Mouse (Mus musculus): ENCODE data around the gene Lrrc8e.
A peak's percentile ranks its signal among the peaks of the same experiment; 100 is the strongest.
"Not testable (repeated sequence)": the region's sequence is repeated elsewhere in the genome, so short reads cannot be mapped to it uniquely, and the experiment has no call there.

Lrrc8e gene

DNA sequence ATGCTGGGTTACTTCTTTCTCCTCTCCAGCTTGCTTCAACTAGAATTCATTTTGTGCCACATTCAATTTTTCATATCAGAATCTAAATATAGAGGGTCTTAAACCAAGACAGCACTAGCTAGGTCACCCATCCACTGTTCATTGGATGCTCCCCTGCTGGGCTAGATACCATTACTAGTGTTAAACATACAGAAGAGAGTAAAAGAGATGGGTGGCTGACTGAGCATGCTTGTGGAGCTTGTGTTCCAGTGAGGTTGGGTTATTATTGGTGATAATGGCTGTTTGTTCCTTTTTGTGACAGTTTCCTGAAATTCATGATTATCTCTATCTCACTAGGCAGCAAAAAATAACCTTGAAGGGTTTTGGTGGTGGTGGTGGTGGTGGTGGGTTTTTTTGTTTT lies 4.6 kb upstream of the Lrrc8e start:
- no peak for DNase-seq

DNA sequence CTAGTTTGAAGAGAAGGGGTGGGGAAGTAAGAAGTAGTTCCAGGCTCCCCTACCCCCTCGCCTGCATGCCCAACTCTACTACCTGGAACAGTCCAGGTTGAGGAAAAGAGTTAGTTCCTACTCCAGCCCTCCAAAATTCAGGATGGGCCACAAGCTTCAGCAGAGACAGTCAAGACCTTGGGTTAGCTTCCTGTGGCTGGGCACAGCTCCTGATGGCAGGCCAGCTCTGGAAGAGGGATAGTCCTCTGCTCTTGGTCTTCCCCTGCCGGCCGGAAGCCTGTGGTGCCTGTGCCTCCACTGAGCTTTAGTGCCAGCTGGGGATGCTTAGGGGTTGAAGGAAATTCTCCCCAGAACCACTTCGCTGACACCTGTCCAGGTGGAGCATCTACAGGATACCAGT lies 304 bp upstream of the Lrrc8e start:
- peak in 1 of 2 experiments; percentile 3 for DNase-seq

DNA sequence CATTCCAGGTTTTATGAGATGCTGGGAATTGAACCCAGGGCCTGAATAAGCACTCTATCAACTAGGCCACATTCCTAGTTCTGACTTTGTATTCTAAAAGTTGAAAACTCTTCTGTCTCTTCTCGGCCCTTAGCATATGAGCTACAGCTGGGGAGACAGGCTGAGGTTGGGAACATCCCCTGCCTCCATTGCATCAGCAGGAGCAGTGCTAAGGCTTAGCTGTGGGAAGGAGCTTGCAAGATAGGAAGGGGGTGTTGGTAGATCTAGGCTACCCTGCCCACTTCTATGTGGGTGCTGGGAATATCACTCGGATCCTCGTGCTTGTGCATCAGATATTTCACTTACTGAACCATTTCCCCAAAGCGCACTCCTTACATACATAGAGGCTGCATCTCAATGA lies 1.3 kb downstream of the Lrrc8e start:
- no peak for DNase-seq

GRCm38 (mm10) chr8:4229784-4230183 lies 3.2 kb downstream of the Lrrc8e start:
- no peak for DNase-seq

DNA sequence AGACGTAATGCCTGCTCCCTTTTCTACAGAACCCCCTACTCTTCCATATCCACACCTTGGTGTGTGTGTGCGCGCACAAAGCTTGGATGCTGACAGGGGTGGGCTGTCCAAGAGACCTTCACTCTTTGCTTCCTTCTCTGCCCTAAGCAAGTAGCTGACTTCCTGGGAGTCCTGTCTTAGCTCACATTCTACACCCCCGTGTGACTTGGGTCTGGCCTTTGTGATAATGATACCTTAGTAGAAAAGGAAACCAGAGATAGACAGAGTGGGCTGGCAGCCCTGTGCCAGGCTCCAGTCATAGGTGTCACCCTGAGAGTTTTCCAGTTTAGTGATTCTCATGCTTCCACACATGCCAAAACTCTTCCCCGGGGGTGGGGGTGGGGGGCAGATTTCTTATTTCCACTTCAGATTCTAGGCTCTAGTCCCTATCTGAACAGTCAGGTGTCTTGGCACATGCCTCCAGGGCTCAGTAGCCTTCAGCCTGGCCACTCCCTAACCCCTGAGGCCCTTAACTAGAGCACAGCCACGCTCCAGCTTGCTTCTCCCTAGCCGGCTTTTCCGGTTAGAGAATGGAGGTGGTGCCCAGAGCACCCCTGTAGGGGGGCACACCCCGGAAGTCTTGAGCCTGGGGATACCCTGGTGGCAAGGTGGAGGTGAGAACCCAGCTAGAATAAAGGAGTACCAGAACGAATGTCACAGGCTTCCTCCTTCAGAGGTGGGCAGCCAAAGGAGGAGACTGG lies 4.2 kb downstream of the Lrrc8e start:
- DNase-seq, result no peak

GRCm38 (mm10) chr8:4237814-4238433 lies 11.3 kb downstream of the Lrrc8e start:
- DNase-seq, result no peak

- DNase-seq, result peak; percentile 100
Measured at GRCm38 (mm10) chr8:4238434-4239192, 12.0 kb downstream of the Lrrc8e start, which contains the start of the genes Map2k7 and Gm49320. TSS of gene Map2k7 (plus strand) at chr8:4238740. TSS of gene Gm49320 (plus strand) at chr8:4238865.

- no peak for DNase-seq
Measured at GRCm38 (mm10) chr8:4239193-4239890, 12.7 kb downstream of the Lrrc8e start.

DNA sequence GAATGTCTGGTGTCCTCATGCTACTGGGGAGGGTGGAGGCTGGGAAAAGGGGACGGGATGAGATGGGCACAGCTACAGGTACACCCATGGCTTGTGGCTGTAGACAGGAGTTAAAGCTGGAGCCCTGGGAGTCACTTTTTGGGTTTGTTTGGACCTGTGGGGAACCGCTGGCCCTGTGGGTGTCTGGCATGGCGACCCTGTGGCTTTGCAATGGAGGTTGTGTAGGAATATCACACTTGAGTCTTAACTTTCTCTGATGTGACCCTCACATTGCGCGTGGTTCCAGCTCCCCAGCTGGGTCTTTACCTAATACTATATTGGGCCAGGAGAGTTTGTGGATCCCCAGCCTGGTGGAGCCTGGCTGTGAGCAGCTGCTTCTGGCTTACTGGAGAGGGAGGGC lies 18.4 kb downstream of the Lrrc8e start:
- no peak for DNase-seq

DNA sequence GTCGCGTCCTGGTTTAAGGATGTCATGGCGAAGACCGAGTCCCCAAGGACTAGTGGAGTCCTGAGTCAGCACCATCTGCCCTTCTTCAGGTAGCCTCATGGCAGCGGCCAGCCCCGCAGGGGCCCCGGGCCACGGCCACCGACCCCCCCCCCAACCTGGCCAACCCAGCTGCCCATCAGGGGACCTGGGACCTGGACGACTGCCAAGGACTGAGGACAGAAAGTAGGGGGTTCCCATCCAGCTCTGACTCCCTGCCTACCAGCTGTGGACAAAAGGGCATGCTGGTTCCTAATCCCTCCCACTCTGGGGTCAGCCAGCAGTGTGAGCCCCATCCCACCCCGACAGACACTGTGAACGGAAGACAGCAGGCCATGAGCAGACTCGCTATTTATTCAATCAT lies 19.1 kb downstream of the Lrrc8e start:
- DNase-seq, result peak in 1 of 2 experiments; percentile 40

DNA sequence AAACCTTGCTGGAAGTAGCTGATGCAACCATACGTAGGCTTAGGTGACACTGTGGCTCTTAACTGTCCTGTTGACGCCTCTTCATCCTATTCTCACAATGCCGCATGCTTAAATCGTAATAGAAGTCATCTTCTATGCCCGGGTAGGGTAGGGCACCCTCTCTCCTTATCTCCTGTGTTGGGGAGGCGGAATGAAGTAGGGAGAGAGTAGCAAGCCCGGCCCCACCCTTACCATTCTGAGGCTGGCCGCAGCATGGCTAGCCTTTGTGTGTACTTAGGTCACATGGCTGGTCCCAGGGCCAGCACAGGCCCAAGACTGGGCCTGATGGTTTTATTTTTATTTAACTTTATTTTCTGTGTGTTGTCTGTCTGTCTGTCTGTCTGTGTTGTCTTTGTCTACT lies 20.6 kb downstream of the Lrrc8e start:
- no peak for DNase-seq

- no peak for DNase-seq
Measured at GRCm38 (mm10) chr8:4247951-4248540, 21.4 kb downstream of the Lrrc8e start, which contains the start of gene Tgfbr3l. TSS of gene Tgfbr3l (plus strand) at chr8:4248214.

GRCm38 (mm10) chr8:4249213-4249612 lies 22.6 kb downstream of the Lrrc8e start:
- peak in 1 of 2 experiments; percentile 19 for DNase-seq

- DNase-seq, result peak; percentile 85 to 92
Measured at GRCm38 (mm10) chr8:4250306-4250970, 23.8 kb downstream of the Lrrc8e start.

DNA sequence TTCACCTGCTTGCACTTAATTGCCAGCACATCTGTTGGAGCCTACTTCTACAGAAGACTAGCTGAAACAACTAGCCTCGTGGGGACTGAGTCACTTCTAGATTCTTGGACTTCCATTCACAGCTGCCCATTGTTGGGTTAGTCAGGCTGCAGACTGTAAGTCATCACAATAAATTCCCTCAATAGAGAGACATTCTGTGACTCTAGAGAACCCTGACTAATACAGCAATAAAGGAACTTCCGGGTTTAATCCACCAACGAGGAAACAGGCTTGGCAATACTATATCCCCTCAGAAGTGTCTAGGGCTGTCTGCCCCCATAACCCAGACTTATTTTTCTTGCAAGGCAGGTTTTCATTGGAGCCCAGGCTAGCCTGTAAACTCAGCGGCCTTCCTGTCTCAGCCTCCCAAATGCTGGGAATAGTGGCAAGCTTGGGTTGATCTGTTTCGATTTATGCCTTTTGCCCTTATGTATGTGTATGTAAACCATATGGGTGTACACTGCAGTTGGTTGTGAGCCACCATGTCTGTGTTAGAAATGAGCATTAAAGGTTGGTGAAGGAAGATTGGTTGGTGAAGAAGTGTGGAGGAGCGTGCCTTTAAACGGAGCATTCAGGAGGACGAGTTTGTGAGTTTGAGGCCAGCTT lies 25.6 kb downstream of the Lrrc8e start:
- DNase-seq, result peak in 1 of 2 experiments; percentile 6

GRCm38 (mm10) chr8:4252934-4253841 lies 26.6 kb downstream of the Lrrc8e start, which contains the start of gene Snapc2:
TSS of gene Snapc2 (plus strand) at chr8:4253080.
- DNase-seq, result peak; percentile 95 to 97

DNA sequence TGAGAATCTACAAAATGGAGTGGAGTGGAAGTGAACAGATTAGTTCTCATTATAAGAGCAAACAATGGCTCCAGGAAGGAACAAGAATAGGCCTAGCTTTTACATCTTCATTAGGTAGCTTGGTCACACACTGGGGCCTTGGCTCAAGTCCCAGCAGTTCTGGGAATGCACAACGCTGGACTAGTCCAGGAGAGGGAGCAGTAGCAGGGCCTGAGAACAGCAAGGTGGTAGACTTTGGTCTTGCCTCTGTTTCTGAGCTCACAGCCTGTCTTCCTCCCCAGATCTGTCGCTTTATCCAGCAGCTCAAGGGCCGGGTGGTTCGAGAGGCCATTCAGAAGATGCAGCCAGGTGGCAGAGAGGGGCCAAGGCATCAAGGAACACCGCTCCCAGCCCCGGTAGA lies 27.4 kb downstream of the Lrrc8e start:
- DNase-seq, result peak; percentile 77 to 90

DNA sequence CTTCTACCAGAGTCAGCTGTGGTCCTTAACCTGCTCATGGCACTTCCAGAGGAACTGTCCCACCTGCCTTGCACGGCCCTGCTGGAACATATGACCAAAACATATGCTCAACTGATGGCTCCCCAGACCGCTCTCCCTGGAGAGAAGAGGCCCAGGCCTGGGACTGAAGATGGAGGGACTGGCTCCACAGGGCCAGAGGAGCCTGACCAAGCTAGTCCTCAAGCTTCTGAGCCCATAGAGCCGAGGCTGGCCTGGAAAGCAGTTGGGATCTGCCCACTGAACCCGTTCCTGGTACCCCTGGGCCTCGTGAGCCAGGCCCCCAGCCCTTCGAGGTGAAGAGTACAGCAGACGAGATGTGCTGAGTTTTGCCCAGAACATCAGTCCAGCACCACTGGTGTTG lies 28.8 kb downstream of the Lrrc8e start:
- not testable (repeated sequence) for DNase-seq

DNA sequence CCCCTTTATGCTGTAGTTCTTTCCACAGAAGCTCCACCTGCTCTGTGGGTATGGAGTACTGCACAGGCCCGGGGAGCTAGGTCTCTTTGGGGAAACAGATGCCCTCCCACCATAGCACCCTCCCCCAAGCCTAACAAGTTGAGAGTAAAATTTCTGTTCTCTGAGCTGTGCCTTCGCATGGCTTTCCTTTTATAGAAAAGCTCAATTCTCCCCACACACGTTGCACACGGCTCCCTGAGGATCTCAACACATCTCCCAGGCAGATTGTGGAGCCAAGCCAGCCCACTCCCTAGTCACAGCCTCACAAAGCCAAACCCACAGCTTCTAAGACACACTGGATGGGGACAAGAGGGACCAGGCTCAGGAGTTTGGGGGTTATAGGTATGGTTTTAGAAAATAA lies 30.3 kb downstream of the Lrrc8e start:
- DNase-seq, result peak in 1 of 2 experiments; percentile 4

DNA sequence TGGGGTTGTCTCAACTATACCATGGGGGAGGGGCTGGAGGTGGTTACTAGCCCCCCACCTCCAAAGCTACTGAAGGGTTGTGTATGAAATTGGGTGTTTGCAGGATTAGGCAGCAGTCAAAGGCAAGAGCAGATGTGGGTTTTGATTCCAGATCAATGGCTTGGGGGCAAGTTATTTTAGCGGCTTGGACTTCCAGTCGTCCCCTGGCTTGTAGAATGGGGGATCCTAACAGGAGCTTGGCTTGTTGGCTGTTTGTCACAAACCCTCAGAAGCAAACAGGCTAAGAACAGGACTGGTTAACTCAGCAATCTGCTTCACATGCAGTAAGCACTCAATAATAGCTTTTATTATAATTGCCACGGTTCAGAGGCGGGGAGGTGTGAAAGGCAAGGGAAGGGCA lies 30.7 kb downstream of the Lrrc8e start:
- DNase-seq, result peak in 1 of 2 experiments; percentile 2
